Mouse (Mus musculus) left cerebral cortex, postnatal 25 days (tissue): ENCODE data around the gene Magi1. TPM values are rescaled to one million over a fixed set of nuclear protein-coding genes. Genes with fewer than 3 reads are reported as not detected.

Source experiments
- DNase-seq, 2 experiments: peaks; one replicate each; pipeline ENCODE4 v3.0.0; 2022; ENCODE audit warnings: low spot score in 2 of 2, mixed read lengths in 1 of 2
- intact Hi-C: fragments of 180-260 bp; cut with DNase I; formaldehyde crosslinking; loops from one replicate; pipeline ENCODE4 v1.15.1; 2025
- total RNA-seq, 2 experiments: library from RNA; stranded (reverse); gene quantifications; 2 replicates each; pipeline ENCODE4 v1.2.3; 2021

Gene Magi1
- total RNA-seq, 2 experiments from 2014 or later = 86.5 to 88.3 TPM

DNA sequence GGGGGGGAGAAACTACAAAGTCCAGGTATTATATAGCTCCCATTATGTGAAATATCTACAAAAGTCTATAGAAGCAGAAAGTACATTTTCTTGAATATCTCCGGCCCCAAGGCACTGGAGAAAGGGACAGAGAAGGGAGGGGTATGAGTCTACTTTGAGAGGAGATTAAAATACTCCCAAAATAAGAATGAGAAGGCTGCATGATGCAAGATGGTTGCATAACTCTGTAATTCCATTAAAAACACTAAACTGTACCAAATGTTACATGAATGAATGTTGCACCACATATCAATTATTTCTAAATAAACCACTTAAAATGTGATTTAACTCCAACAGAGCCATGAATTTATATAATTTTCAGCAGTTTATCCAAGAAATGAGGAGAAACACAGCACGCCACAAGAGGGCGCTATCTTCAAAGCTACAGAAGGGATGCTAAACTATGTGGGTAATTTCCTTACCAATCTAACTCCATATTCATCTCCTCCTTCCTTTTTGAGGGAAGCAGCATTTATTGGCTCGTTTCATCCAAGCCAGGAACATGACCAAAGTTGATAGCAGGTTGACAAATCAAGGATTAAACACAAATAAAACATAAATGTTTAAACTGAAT lies 202.7 kb downstream of the Magi1 start:
- peak; percentile 82 to 90 for DNase-seq
- intact Hi-C loops = loop anchor here (1.0 to 5.0 kb wide), 6 partner anchors 60 to 384 kb away; partner anchors contain the start of gene Magi1

DNA sequence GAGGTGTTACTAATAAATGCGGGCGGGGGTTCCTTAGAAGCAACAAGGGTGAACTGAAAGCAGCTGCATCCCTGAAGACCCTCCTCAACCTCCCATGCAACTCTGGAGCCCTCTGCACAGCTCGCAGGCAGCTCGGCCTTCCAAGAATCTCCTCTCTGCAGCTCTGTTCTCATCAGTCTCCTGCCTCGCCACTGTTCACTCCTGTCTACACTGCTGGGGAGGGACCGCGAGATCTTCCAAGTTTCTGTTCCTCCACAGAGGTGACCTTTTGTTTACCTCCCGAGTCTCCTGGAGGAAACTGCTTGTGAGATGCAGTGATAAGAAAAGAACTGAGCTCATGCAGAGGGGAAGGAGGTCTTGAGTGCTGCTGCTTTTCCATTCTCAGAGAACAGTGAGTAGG lies 204.8 kb downstream of the Magi1 start:
- no peak for DNase-seq
- intact Hi-C loops = no loop called here

DNA sequence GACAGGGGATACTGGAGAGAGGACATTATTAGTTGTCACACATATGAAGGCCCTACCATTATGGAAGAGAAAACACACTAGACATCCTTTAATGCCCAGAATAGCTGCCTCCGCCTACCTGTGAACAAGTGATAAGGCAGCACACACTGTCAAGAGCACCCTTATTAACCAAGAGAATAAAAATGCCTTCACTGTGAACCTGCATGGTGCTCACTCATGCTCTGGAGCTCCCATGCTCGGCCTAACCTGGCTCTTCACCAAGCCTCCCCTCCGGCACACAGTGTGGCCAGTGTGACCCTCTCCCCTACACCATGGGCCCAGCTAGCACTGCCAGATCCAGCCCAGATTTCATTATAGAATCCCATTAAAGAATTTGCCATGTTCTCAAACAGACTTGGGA lies 206.7 kb downstream of the Magi1 start:
- intact Hi-C loops = no loop called here
- no peak for DNase-seq

DNA sequence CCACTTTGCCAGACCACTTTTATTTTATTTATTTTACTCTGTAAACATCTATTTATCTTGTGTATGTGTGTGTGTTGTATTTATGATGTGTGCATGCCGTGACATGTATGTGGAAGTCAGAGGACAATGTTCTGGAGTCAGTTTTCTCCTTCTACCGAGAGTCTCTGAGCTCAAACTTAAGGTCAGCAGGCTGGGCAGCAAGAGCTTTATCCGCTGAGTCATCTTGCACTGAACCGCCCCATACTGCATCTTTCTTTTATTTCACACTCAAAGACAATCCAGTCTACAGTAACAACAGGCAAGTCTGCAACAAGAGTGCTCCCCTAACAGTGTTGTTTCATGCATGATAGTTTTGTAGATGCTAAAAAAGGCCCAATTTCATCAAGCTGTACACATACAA lies 207.7 kb downstream of the Magi1 start:
- DNase-seq = no peak
- intact Hi-C loops = no loop called here

DNA sequence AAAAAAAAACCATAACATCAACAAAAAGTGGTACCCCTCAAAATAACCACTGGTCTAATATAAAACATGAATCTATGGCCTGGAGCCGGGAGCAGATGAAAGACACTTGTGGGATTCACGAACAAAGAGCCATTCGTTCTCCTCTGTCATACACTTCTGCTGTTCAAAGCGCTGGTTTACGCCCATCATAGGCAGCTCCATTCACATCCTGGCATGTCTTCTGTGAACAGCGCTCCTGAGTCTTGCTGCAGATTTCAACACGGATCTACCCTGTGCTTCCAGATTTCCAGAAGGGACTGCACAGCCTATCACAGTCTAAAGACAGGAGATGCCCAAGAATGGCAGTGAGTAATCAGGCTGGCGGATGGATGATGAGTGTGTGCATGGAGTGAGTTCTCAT lies 208.5 kb downstream of the Magi1 start:
- intact Hi-C loops = no loop called here
- DNase-seq = no peak

DNA sequence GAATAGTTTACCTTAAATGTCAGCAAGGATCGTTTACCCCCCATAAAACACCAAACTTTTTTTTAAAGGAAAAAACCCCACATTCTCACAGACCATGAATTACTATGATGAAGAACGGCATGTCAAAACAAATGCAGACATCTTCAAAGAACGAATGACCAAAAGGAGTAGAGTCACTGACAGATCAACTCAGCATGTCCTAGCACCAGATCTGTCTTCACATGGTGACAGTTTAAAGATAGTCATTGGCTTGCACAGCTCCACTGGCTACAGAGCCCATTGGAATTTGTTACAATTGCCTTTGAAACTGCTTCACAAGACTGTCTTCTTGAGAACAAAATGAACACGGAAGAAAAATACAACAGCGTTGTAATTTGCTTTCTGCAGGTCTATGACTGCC lies 212.0 kb downstream of the Magi1 start:
- no peak for DNase-seq
- intact Hi-C loops = no loop called here

DNA sequence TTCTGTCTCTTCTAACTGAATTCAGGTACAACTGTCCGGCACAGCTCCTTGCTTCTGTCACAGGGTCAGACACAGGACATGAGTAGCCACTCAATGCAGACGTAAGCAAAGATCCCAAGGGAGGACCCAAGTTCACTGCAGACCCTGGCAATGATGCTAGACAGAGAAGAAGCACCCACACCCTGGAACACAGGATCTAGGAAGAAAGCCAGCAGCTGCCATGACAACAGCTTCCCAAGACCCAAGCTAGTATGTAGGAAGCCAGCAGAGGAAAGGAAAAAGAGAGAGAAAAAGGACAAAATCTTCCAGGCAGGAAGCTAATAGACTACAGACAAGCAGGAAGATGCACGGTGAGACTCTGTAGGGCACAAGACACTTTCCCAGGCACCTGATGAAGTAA lies 213.0 kb downstream of the Magi1 start:
- intact Hi-C loops = no loop called here
- DNase-seq = peak; percentile 52 to 86

DNA sequence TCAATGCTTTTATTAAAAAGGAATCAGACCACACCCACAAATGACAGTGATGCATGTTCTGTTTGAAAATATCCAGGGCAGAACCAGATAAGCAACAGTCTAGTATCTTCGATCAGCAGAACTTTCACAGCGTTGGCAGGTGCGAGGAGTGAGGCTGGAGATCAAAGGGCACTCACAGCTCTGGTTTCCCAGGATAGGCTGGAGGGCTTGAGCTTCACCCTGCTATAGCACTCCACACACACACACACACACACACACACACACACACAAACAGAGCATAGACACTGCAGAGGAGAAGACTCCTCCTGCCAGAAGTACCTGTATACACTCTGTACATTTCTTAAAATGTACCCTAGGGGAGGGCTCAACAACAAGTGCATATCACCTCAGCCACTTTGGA lies 214.3 kb downstream of the Magi1 start:
- intact Hi-C loops = no loop called here
- no peak for DNase-seq

DNA sequence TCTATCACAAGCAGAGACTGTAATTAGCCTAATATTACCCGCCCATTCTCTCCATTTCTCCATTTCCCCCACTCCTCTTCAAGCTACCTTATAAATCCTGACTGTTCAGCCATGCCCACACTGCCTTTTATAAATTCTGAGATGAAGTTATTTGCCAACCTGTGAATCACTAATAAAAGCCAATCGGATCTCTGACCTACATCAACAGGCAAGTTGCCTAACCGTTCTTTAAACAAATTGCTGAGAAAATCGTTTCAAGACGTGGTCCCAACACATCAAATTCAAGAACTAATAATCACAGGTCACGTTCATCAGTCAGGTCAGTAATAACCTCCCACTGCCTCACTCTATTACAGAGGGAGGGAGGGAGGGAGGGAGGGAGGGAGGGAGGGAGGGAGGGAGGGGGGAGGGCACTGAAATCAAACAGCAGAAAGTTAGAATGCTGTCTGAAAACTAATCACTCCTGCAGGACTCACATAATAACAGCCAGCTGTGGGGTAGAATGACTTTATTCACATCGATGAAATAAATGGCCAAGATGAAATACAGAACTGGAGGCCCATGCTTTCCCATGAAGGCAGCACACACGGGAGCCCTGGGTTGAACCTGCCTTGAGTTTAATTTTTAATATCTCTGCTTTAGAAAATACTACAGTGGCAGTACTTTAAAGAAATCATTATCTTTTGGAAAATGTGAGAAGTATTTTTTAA lies 215.8 kb downstream of the Magi1 start:
- no peak for DNase-seq
- intact Hi-C loops = no loop called here

DNA sequence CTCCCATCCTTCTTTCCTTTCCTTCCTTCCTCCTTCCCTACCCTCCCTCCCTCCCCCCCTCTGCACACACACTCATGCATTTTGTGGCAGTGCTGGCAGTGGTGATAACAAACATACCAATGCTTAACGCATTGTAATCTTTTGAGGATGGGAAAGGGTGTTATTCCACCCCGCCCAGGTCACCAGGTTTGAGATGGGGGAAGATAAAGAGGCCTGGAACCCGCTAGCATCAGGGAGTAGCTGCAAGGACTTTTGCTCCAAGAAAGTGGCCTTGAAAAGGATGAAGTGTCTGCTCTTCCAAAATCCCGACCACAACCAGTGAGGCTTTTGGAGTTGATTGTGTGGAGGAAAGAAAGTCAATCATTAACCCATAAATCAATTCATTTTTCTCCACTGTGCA lies 218.9 kb downstream of the Magi1 start:
- DNase-seq = no peak
- intact Hi-C loops = no loop called here

DNA sequence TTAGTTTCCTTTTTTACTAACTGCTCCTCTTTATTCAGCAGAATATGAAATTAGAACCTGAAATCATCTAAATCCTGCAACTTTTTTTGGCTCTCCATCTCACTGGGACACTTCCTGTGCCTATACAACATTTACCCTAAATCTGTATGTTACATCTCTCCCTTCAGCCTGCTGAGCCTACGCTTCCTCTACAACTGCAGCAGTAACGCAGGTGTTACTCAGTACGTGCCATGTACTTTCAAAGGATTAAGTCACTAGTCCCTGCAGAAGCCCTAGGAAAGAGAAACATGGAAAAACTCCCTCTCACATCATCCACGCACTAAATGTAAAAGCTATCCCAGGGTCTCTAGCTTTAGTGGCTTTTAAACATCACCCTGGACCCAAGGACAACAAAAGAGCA lies 220.2 kb downstream of the Magi1 start:
- DNase-seq = peak in 1 of 2 experiments; percentile 71
- intact Hi-C loops = no loop called here

DNA sequence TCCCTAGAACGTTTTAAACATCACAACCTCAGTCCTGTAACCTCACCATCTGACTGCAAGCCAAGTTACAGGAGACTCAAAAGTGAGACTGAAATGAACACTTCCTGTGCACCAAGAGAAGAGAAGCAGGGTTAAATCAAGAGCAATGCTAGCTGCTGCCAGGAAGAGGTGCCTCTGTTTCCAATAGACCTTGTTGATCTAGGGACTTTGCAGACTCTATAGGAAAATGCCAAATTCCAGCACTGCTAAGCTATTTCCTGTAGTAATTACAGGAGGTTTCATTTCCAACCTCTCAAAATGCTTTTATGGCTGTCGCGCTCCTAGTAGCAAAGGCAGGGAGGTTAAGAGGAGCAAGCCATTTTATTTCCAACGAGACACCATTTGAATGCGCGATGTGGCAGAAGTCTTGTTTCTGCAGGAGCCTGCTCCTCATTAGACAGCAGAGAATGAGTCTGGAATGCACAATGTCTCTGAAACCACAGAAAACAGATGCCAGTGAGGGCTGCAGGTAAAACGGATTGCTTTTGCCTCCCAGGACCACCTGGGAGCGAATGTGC lies 222.2 kb downstream of the Magi1 start:
- intact Hi-C loops = no loop called here
- DNase-seq = no peak

DNA sequence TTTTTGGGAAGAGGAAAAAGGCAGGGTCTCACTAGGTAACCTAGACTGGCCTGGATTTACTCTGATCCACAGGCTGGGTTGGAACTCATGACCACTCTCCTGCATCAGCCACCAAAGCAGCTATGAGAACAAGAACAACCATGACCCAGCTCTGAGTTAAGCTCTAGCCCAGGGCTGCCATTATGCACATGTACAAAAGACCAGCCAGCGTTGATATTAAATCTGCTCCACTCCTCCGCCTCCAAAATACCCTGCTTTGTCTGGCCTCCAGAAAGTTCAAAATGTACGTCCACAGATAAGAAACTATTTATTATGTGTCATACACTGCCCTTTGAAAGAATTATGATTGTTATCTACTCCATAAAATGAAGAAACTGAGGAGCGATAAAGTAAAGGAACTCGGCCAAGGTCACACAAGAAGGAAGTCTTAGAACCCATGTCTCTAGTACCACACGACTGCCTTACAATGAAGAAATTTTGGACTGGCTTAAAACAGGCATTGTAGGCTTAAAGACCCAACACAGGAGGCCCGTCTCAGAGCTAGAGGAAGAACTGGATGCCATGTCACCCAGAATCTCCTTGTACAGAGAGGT lies 223.0 kb downstream of the Magi1 start:
- DNase-seq = no peak
- intact Hi-C loops = no loop called here

DNA sequence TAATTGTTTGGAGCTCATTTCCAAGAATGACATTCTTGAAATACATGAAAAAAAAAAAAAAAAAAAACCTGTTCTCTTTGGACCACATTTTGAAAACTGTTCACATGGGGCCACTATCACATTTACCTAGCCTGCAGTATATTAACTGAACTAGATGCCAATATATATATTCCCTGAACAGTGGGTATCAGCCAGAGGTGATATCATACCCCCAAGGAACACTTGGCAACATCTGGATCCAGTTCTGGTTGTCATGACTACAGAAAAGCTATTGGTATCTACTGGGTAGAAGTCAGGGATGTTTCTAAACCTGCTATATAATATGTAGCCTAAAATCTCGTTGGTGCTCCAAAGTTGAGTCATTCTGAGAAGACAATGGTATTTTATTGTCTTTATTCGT lies 224.6 kb downstream of the Magi1 start:
- intact Hi-C loops = loop anchor here (10.0 kb wide), 1 partner anchor 1274 kb away; no protein-coding TSS in a partner anchor
- no peak for DNase-seq

DNA sequence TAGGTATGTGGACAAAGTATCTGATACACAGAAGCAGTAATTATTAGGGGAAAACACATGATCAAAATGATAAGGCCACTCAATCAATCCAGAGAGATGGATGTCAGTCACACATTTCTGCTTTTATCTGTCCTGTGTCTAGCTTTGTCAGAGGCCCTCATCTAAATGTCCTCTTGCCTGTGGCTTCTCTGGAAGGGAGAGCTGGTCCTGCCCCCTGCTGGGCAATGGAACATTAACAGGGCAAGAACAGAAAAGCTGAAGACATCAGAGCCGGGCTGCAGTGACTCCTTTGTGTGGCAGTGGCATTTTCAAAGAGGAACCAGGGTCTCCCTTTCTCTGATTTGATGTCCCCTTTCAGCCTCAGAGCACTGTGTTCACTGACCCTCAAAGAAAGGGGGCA lies 229.8 kb downstream of the Magi1 start:
- intact Hi-C loops = loop anchor here (5.0 to 10.0 kb wide), 2 partner anchors 142 to 1269 kb away; no protein-coding TSS in a partner anchor
- DNase-seq = peak; percentile 53 to 72

DNA sequence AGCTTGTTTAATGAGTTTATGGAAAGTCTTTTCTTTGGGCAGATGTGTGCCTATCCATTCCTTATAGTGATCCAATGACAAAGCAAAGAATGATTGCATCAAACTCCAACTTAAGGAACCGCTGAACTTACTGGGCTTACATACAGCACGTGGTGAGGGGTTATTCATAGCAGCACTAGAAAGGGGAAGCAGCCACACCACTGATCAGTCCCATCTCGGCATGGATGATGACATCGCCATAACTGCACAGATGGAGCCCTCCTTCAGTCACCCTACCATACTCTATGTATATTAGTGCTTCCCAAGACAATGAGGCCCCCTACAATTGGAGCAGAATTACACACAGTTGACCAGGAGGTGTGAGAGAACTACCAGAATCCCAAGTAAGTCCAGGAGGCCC lies 238.5 kb downstream of the Magi1 start:
- DNase-seq = no peak
- intact Hi-C loops = no loop called here

DNA sequence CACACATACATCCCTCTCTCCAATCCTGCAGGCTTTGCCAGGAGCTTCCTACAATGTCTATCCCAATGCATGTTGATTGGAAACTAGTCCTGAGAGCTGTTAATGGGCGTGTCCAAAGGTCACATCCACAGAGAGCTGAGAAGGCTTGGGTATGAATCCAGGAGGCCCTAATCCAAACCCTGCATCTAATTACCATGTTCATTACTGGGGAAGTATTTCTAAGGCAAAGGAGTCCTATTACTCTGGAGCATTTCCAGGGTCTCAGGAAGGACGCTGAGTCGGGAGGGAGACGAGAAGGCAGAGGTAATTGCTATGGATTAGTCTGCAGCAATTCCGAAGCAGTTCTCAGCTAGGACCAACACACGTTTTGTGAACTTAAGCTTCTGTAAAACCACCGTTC lies 240.3 kb downstream of the Magi1 start:
- intact Hi-C loops = loop anchor here (5.0 kb wide), 1 partner anchor 286 kb away; no protein-coding TSS in a partner anchor
- DNase-seq = no peak

DNA sequence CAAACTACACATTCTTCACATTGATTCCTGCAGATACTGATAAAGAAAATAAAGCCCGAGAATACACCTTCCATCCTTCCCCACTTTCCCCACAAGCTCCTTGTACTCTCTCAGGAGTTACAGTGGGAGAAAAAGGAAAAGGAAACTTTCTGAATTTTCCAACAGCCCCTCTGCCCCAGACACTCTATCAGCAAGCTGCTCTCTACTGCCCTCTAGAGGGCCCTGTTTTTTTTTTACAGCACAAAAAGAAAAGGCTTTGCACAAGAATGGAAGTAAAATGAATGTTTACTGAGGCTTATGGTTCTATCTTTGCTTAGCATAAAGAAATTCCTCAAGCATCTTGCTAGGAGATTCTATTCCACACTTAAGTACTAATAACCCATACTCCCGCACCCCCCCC lies 243.6 kb downstream of the Magi1 start:
- intact Hi-C loops = loop anchor here (5.0 kb wide), 1 partner anchor 283 kb away; no protein-coding TSS in a partner anchor
- DNase-seq = peak; percentile 35 to 42

DNA sequence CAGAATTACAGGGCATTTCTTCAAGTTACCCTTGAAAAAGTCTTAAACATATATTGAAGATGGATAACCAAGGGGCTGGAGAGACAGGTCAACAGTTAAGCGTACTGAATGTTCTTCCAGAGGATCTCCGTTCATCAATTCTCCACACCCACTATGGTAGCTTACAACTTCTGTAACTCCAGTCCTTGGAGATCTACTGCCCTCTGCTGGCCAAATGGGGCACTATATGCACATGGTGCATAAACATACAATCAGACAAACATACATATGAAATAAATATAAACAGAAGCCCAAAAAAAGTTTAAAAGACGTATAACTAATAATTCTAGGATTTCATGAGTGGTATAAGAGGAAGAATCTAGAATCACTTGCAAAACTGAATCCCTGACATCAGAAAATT lies 244.8 kb downstream of the Magi1 start:
- intact Hi-C loops = no loop called here
- DNase-seq = no peak

DNA sequence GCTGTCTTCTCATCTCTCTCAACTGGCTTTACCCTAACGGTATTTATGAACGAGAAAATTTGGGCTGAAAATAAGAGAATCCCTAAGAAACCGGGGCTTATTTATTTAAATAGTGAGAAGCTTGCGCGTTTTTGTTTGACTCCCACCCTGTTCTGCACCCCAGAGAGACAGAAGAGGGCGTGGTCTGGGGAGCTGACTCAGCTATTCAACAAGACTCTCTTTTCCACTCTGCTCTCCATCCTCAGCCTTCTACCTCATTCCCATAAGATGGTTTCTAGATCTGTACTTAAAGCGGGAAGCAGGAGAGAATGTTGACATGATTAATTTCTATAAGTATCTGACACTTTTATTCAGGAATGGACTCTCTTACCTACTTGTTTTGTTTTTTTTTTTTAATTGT lies 247.2 kb downstream of the Magi1 start:
- intact Hi-C loops = no loop called here
- no peak for DNase-seq

DNA sequence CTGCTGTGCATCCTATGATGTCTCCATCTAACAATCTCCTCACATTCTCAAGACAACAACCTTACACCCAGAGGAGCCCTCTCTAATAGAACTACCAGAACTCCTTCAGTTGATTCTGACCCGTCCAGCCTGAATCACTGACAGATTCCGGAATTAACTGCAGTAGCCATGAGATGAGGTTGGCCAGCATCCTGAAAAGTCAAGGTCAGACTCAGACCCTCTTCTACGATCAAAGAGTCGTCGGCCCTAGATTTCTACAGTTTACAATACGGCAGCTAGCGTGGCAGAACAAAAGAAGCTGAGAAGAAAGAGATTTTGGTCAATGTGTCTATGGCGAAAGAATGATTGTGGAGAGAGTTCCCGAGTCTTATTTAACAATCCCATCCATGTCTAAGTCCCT lies 257.4 kb downstream of the Magi1 start:
- DNase-seq = no peak
- intact Hi-C loops = no loop called here
